Mouse (Mus musculus): ENCODE measurements around the gene Adcy9. TPM values are rescaled to one million over a fixed set of nuclear protein-coding genes. Genes with fewer than 3 reads are reported as not detected.

Gene Adcy9
- polyA plus RNA-seq, 1 experiment from 2014 or later, result 1.4 TPM

- Histone ChIP-seq H3K9ac (no peak overlapping the region), H3K4me1 (peaks cover 10% of the 10 kb centered on the region), H3K27ac (no peak overlapping the region), H3K36me3 (no peaks in the 10 kb centered on the region), H3K9me3 (no peaks in the 10 kb centered on the region), H3K4me2 (no peak overlapping the region), H3K4me3 (no peak overlapping the region), H3K27me3 (no peaks in the 10 kb centered on the region)
- no peak for ATAC-seq (ENCODE audit: insufficient number of reproducible peaks, low FRiP score, low TSS enrichment, low read depth)
- WGBS, result 73% methylated on average over 1 of the region's 1 CpGs
Observed at GRCm38 (mm10) chr16:4401109-4401508, 19.2 kb downstream of the Adcy9 start.

- no peaks in the 10 kb centered on the region for H3K36me3 ChIP-seq
- H3K4me3 ChIP-seq, result no peak overlapping the region
- H3K27me3 ChIP-seq, result no peaks in the 10 kb centered on the region
- no peaks in the 10 kb centered on the region for H3K9me3 ChIP-seq
- no peak overlapping the region for H3K9ac ChIP-seq
- no peak overlapping the region for H3K27ac ChIP-seq
- no peak for ATAC-seq (ENCODE audit: insufficient number of reproducible peaks, low FRiP score, low TSS enrichment, low read depth)
- no peak overlapping the region for H3K4me2 ChIP-seq
- H3K4me1 ChIP-seq, result peaks cover 2% of the 10 kb centered on the region; the same call in 1 of the 2 replicates
- WGBS, result 63% methylated on average over 5 of the region's 5 CpGs
Observed at GRCm38 (mm10) chr16:4399471-4400223, 20.7 kb downstream of the Adcy9 start.

DNA sequence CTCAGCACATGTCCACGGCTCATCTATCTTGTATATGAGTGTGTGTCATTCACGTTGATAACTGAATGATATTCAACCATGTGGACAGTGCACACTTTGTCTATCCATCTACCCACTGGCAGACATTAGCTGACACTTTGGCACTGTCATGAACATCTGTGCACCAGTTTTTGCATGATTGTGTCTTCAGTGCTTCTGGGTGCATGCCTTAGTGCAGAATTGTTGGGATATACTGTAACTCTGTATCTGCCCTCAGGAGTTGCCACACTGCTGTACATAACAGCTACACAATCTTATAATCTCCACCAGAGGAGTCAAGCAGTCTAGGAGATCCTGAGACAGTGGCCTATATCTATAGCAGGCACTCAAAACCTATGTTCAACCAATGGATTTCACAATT is 21.5 kb downstream of the Adcy9 start:
- no peak for ATAC-seq (ENCODE audit: insufficient number of reproducible peaks, low FRiP score, low TSS enrichment, low read depth)
- Histone ChIP-seq H3K27ac (no peak overlapping the region), H3K9ac (no peak overlapping the region), H3K4me1 (no peaks in the 10 kb centered on the region; the same call in 1 of the 2 replicates), H3K27me3 (no peaks in the 10 kb centered on the region), H3K36me3 (no peaks in the 10 kb centered on the region), H3K9me3 (no peaks in the 10 kb centered on the region), H3K4me2 (no peak overlapping the region), H3K4me3 (no peak overlapping the region)
- 87% methylated on average over 2 of the region's 2 CpGs for WGBS

DNA sequence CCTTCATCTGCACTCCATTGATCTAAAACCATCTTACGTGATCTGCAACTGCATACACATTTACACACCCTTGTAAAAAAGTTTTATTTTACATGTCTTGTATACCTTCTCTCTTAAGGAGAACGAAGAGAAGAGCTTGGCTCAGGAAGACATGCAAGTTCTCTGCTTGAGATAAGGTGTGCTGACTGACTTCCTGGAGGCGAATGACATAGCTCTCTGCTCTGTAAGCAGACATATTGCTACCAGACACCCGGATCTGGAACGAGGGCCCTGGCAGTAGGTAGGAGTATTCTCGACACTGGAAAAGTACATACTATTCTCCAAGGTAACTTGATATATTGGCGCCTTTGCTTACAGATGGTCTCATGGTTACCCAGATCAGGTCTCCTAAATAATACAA is 22.7 kb downstream of the Adcy9 start:
- H3K4me3 ChIP-seq, result no peak overlapping the region
- H3K27me3 ChIP-seq, result no peaks in the 10 kb centered on the region
- H3K36me3 ChIP-seq, result no peaks in the 10 kb centered on the region
- H3K27ac ChIP-seq, result no peak overlapping the region
- no peak overlapping the region for H3K4me2 ChIP-seq
- no peaks in the 10 kb centered on the region; the same call in 1 of the 2 replicates for H3K4me1 ChIP-seq
- no peak overlapping the region for H3K9ac ChIP-seq
- 78% methylated on average over 7 of the region's 7 CpGs for WGBS
- H3K9me3 ChIP-seq, result no peaks in the 10 kb centered on the region
- no peak for ATAC-seq (ENCODE audit: insufficient number of reproducible peaks, low FRiP score, low TSS enrichment, low read depth)

GRCm38 (mm10) chr16:4395687-4396341 is 24.5 kb downstream of the Adcy9 start:
- Histone ChIP-seq H3K27me3 (no peaks in the 10 kb centered on the region), H3K27ac (no peak overlapping the region), H3K9me3 (no peaks in the 10 kb centered on the region), H3K4me1 (no peaks in the 10 kb centered on the region; the same call in 1 of the 2 replicates), H3K9ac (no peak overlapping the region), H3K4me3 (no peak overlapping the region), H3K4me2 (no peak overlapping the region), H3K36me3 (no peaks in the 10 kb centered on the region)
- ATAC-seq (ENCODE audit: insufficient number of reproducible peaks, low FRiP score, low TSS enrichment, low read depth), result no peak
- WGBS, result 64% methylated on average over 10 of the region's 10 CpGs

GRCm38 (mm10) chr16:4394991-4395590 is 25.2 kb downstream of the Adcy9 start:
- Histone ChIP-seq H3K9ac (no peak overlapping the region), H3K27ac (no peak overlapping the region), H3K36me3 (no peaks in the 10 kb centered on the region), H3K4me1 (no peaks in the 10 kb centered on the region; the same call in 1 of the 2 replicates), H3K4me3 (no peak overlapping the region), H3K27me3 (no peaks in the 10 kb centered on the region), H3K4me2 (no peak overlapping the region), H3K9me3 (no peaks in the 10 kb centered on the region)
- 69% methylated on average over 4 of the region's 4 CpGs for WGBS
- no peak for ATAC-seq (ENCODE audit: insufficient number of reproducible peaks, low FRiP score, low TSS enrichment, low read depth)

DNA sequence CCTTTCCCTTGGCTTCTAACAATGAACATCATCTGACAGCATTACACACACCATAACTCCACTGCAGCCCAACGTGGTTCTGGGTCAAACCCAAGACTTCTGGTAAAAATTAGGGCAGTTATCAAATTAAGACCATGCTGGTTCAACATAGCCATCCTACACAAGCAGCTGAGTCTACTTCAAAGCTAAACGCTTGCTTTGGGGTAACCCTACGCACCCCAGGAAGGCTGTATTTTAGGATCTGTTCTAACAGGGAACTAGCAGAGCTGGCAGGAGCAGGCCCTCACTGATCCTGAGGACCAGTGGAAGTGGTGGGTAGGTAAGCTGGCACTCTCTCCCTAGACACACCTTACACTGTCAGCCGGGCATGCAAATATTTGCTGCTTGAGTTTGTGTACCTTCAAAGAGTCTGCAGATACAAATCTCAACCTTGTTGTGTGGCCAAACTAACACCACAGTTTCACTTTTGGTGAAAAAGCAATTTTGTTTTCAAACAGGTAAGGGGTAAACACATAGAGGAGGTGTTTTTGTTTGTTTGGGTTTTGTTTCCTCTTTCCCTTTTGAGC is 36.7 kb downstream of the Adcy9 start:
- no peak for ATAC-seq (ENCODE audit: insufficient number of reproducible peaks, low FRiP score, low TSS enrichment, low read depth)
- WGBS, result 64% methylated on average over 4 of the region's 4 CpGs
- no peak overlapping the region for H3K4me3 ChIP-seq

GRCm38 (mm10) chr16:4382406-4382805 is 37.9 kb downstream of the Adcy9 start:
- no peak overlapping the region for H3K4me2 ChIP-seq
- no peak for ATAC-seq (ENCODE audit: insufficient number of reproducible peaks, low FRiP score, low TSS enrichment, low read depth)
- 85% methylated on average over 3 of the region's 3 CpGs for WGBS
- H3K27ac ChIP-seq, result no peak overlapping the region
- no peaks in the 10 kb centered on the region for H3K9me3 ChIP-seq
- H3K36me3 ChIP-seq, result no peaks in the 10 kb centered on the region
- H3K4me3 ChIP-seq, result no peak overlapping the region
- H3K9ac ChIP-seq, result no peak overlapping the region
- H3K27me3 ChIP-seq, result no peaks in the 10 kb centered on the region
- H3K4me1 ChIP-seq, result no peaks in the 10 kb centered on the region

More for the DNA sequence above, 36.7 kb downstream of the Adcy9 start:
- H3K27ac ChIP-seq, result no peak overlapping the region
- H3K36me3 ChIP-seq, result no peaks in the 10 kb centered on the region
- H3K4me1 ChIP-seq, result no peaks in the 10 kb centered on the region
- no peaks in the 10 kb centered on the region for H3K27me3 ChIP-seq
- H3K9me3 ChIP-seq, result no peaks in the 10 kb centered on the region
- H3K4me2 ChIP-seq, result no peak overlapping the region
- H3K9ac ChIP-seq, result no peak overlapping the region

GRCm38 (mm10) chr16:4381487-4381886 is 38.8 kb downstream of the Adcy9 start:
- Histone ChIP-seq H3K4me1 (no peaks in the 10 kb centered on the region), H3K4me3 (no peak overlapping the region), H3K36me3 (no peaks in the 10 kb centered on the region), H3K9me3 (no peaks in the 10 kb centered on the region), H3K9ac (no peak overlapping the region), H3K27ac (no peak overlapping the region), H3K4me2 (no peak overlapping the region), H3K27me3 (no peaks in the 10 kb centered on the region)
- ATAC-seq (ENCODE audit: insufficient number of reproducible peaks, low FRiP score, low TSS enrichment, low read depth), result no peak
- 76% methylated on average over 4 of the region's 4 CpGs for WGBS

DNA sequence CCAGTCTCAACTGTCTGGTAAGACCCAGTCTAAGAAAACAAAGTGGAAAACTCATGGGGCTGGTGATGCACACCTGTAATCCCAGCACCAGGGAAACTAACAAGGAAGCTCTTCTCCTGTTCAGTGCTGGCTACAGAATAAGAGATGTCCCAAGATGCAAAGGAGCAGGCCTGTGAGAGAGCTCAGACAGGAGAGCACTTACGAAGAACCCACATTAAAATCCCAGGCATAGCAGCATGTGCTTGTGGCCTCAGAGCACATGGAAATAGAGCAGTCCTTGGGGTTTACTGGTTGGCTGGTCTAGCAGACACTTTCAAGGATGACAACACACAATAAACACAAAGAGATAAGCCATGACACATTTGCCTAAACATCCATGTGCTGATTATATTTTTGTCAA is 41.5 kb downstream of the Adcy9 start:
- Histone ChIP-seq H3K36me3 (no peaks in the 10 kb centered on the region), H3K4me1 (no peaks in the 10 kb centered on the region), H3K27ac (no peak overlapping the region), H3K27me3 (no peaks in the 10 kb centered on the region), H3K4me3 (no peak overlapping the region), H3K4me2 (no peak overlapping the region), H3K9me3 (no peaks in the 10 kb centered on the region), H3K9ac (no peak overlapping the region)
- 83% methylated on average over 1 of the region's 1 CpGs for whole genome bisulfite sequencing
- no peak for ATAC-seq (ENCODE audit: insufficient number of reproducible peaks, low FRiP score, low TSS enrichment, low read depth)

- Histone ChIP-seq H3K27me3 (no peaks in the 10 kb centered on the region), H3K9me3 (no peaks in the 10 kb centered on the region), H3K27ac (no peak overlapping the region), H3K4me2 (no peak overlapping the region), H3K4me1 (no peaks in the 10 kb centered on the region), H3K36me3 (no peaks in the 10 kb centered on the region), H3K4me3 (no peak overlapping the region), H3K9ac (no peak overlapping the region)
- 83% methylated on average over 5 of the region's 5 CpGs for WGBS
- no peak for ATAC-seq (ENCODE audit: insufficient number of reproducible peaks, low FRiP score, low TSS enrichment, low read depth)
Observed at GRCm38 (mm10) chr16:4377556-4377955, 42.7 kb downstream of the Adcy9 start.

All from limb, embryonic 15.5 days (tissue).